Mouse (Mus musculus) left cerebral cortex, adult 11 months (tissue): Measurements from ENCODE around the gene Vps26c.
"Not testable (repeated sequence)": the region's sequence is repeated elsewhere in the genome, so short reads cannot be mapped to it uniquely, and the experiment has no call there.

Source experiments
- DNase-seq: peaks from one replicate; pipeline ENCODE4 v3.0.0; 2022; ENCODE audit warnings: low spot score

Gene Vps26c

GRCm38 (mm10) chr16:94489326-94489725, 37.3 kb downstream of the Vps26c start:
- DNase-seq = no peak

- no peak for DNase-seq
These were observed 39.3 kb downstream of the Vps26c start for GRCm38 (mm10) chr16:94487341-94487740.

- no peak for DNase-seq
These were observed 41.7 kb downstream of the Vps26c start for GRCm38 (mm10) chr16:94484752-94485535.

GRCm38 (mm10) chr16:94473086-94473822, 53.4 kb downstream of the Vps26c start:
- DNase-seq = peak; percentile 29

- DNase-seq = peak; percentile 75
These were observed 54.1 kb downstream of the Vps26c start for GRCm38 (mm10) chr16:94472515-94472951.

- no peak for DNase-seq
These were observed 58.2 kb downstream of the Vps26c start for GRCm38 (mm10) chr16:94468391-94468790.

- DNase-seq = no peak
These were observed 59.1 kb downstream of the Vps26c start for GRCm38 (mm10) chr16:94467337-94468055.

GRCm38 (mm10) chr16:94466317-94466716, 60.3 kb downstream of the Vps26c start:
- not testable (repeated sequence) for DNase-seq

- DNase-seq = no peak
These were observed 60.7 kb downstream of the Vps26c start for GRCm38 (mm10) chr16:94465900-94466299.

GRCm38 (mm10) chr16:94464067-94464466, 62.6 kb downstream of the Vps26c start:
- DNase-seq = no peak

- DNase-seq = no peak
These were observed 72.5 kb downstream of the Vps26c start for GRCm38 (mm10) chr16:94454146-94454545.

GRCm38 (mm10) chr16:94452768-94453167, 73.9 kb downstream of the Vps26c start:
- no peak for DNase-seq

GRCm38 (mm10) chr16:94451545-94452488, 74.8 kb downstream of the Vps26c start:
- no peak for DNase-seq

- no peak for DNase-seq
These were observed 77.0 kb downstream of the Vps26c start for GRCm38 (mm10) chr16:94449632-94450031.

- no peak for DNase-seq
These were observed 77.5 kb downstream of the Vps26c start for GRCm38 (mm10) chr16:94449151-94449550.
